Mouse (Mus musculus): ENCODE results near the gene Gpatch1. TPM values are rescaled to one million over a fixed set of nuclear protein-coding genes. Genes with fewer than 3 reads are reported as not detected.

The Gpatch1 gene
- 10 to 100 TPM; 10.9 to 15.4 TPM for total RNA-seq (2021)

- peak; percentile 94 to 99 for DNase-seq
- intact Hi-C loops (cut with DNase I), result loop anchor here (1.0 to 5.0 kb wide), 4 partner anchors 15 to 239 kb away; partner anchors contain the start of genes Cep89, Faap24 and Nudt19
These were observed at the start of gene Gpatch1 for GRCm38 (mm10) chr7:35317729-35318609. TSS of gene Gpatch1 (minus strand) at chr7:35318440.

GRCm38 (mm10) chr7:35365161-35365910 is 47.1 kb upstream of the Gpatch1 start:
- intact Hi-C loops (cut with DNase I), result no loop called here
- no peak for DNase-seq

DNA sequence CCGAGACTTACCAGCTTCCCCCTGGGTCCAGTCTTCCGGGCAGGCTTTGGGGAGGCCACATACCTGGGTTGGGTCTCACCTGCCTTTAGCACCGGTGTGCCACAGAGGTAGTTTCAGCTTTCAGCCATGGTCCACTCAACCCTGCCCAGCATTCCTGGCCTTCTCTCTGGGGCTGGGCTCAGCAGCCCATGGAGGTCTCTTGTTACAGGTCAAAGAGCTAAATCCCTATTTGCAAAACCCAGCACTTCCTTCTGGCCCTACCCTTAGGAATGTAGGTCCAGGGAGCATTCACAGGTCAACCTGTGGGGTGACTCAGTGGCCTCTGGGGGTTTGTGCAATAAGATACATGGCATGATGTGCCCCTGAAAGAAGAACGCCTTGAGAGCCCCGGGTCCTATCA is 44.6 kb upstream of the Gpatch1 start:
- DNase-seq, result no peak
- intact Hi-C loops (cut with DNase I), result no loop called here

- intact Hi-C loops (cut with DNase I), result no loop called here
- no peak for DNase-seq
These were observed 44.0 kb upstream of the Gpatch1 start for GRCm38 (mm10) chr7:35362253-35362652.

DNA sequence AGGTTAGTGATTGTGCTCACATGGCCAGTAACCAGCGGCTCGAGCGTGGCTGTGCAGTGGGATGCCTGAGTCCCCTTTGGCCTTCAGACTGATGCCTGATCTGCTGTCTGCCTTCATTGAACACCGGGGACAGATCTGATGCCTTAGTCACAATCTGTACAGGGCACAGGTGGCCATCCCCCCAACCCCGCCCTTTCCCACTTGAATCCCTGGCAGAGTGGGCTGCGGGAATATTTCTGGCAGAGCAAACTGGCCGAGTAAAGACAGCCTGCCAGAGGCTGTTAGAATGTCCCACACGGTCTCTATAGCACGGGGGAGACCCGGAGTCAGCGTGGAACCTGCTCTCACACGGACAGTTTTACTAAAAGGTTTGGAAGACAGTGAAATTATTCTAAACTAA is 39.4 kb upstream of the Gpatch1 start:
- no peak for DNase-seq
- intact Hi-C loops (cut with DNase I), result no loop called here

DNA sequence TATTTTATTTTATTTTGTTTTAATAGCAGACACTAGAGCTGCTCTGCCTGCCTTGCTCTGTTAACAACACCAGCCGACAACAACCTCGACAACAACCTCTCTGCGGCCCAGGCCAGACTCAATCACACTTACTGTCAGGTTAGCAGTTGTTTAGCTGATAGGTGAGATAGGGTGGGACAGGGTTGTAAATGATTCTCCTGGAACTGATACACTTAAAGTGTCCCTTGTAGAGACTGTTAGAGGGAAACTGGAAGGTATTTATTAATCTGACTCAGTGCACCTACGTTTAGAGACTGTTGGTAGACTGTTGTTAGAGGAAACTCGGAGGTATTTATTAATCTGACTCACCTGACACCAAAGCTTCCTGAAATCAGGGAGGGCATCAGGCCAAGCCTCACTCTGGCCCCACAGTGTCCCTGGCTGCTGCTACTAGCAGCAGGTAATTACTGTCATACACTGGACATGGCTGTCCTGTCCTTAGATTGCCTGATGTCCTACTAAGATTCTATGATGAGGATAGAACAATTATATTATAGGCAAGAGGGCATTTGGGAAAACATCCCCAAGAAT is 37.1 kb upstream of the Gpatch1 start:
- DNase-seq, result no peak
- intact Hi-C loops (cut with DNase I), result no loop called here

- intact Hi-C loops (cut with DNase I), result no loop called here
- DNase-seq, result no peak
These were observed 35.1 kb upstream of the Gpatch1 start for GRCm38 (mm10) chr7:35353306-35353705.

- no peak for DNase-seq
- intact Hi-C loops (cut with DNase I), result no loop called here
These were observed 32.9 kb upstream of the Gpatch1 start for GRCm38 (mm10) chr7:35351155-35351554.

- DNase-seq, result no peak
- intact Hi-C loops (cut with DNase I), result no loop called here
These were observed 31.8 kb upstream of the Gpatch1 start for GRCm38 (mm10) chr7:35349886-35350684.

- no peak for DNase-seq
- intact Hi-C loops (cut with DNase I), result no loop called here
These were observed 30.8 kb upstream of the Gpatch1 start for GRCm38 (mm10) chr7:35349022-35349421.

DNA sequence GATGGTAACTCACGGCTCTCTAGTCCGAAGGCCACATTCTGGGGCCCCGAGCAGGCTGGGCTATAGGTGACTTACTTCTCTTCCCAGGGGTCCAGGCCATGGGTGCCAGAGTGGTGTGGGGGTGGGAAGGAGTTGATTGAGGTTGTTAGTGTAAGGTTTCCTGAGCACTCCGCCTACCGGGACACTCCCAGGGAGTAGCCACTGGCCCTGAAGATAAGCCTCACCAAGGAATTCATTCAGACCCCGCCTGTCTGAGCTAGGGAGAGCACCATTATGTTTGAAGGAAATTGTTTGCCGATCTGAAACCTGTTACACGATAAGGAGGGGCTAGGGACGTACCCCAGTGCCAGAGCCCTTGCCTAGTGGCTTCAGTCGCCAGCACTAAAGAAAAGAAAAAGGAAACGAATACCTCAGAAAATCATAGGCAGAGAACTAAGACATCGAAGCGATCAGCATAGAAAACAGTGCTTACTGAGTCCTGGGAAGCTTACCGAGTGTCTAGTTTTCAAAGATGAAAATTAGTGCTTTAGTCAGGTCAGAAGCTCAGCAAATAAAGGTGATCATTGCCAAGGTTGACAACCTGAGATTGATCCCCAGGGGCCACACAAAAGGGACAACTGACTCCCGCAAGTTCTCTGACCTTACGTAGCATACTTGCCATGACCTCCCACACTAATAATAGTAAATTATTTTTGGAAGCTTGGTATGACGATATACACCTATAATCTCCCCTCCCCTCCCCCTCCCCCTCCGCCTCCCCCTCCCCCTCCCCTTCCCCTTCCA is 29.9 kb upstream of the Gpatch1 start:
- intact Hi-C loops (cut with DNase I), result no loop called here
- no peak for DNase-seq

DNA sequence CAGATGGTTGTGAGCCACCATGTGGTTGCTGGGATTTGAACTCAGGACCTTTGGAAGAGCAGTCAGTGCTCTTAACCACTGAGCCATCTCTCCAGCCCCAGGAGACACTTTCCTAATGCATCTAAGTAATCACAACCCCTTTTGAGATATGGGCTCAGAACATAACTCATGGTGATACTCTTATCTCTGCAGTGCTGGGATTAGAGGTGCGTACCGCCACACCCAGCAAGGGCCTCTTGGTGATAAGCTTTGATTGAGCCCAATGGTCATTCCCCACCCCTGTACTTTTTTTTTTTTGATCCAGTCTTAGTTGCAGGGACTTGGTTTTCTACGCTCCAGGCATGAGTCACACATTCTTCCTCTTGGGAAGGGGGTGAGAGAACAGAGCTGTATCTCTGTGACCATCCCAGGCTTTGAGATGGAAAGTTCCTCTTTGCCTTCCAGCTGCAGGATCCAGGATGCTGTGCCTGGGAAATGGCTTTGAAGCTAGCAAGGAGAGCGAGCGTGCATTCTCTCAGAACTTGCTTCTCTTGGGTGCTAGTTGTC is 26.6 kb upstream of the Gpatch1 start:
- no peak for DNase-seq
- intact Hi-C loops (cut with DNase I), result no loop called here

GRCm38 (mm10) chr7:35342498-35342897 is 24.3 kb upstream of the Gpatch1 start:
- intact Hi-C loops (cut with DNase I), result no loop called here
- no peak for DNase-seq

GRCm38 (mm10) chr7:35341282-35341681 is 23.0 kb upstream of the Gpatch1 start:
- DNase-seq, result no peak
- intact Hi-C loops (cut with DNase I), result no loop called here

DNA sequence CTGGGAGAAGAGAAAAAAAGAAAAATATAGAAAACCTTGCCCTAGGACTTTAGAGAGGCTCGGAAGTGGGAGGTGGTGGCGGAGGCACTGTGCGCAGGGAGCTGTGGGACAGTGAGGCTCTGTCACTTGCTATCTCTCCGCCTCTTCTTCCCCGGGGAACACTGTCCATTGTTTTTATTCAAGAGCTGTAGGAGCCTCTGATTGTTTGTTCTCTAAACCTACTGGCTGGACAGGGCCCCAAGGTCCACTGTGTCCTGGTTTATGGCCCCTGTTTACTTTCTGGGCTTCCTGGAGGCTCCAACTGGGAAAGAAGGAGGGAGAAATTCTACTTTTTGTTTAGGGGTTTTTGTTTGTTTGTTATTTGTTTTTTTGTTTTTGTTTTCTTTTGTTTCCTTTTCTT is 22.0 kb upstream of the Gpatch1 start:
- intact Hi-C loops (cut with DNase I), result no loop called here
- no peak for DNase-seq

- intact Hi-C loops (cut with DNase I), result no loop called here
- peak; percentile 40 to 44 for DNase-seq
These were observed 16.6 kb upstream of the Gpatch1 start for GRCm38 (mm10) chr7:35334527-35335452.

- intact Hi-C loops (cut with DNase I), result loop anchor here (1.0 kb wide), 2 partner anchors 16 to 59 kb away; partner anchors contain the start of gene Gpatch1
- DNase-seq, result peak; percentile 98 to 99
These were observed 15.7 kb upstream of the Gpatch1 start, which contains the start of gene Rhpn2 for GRCm38 (mm10) chr7:35333692-35334526. TSS of gene Rhpn2 (plus strand) at chr7:35334170.

Measured in heart, postnatal 36 days (tissue).